Comparison of ENCODE assay signal across 8 mouse cellular contexts in the genomic region with DNA sequence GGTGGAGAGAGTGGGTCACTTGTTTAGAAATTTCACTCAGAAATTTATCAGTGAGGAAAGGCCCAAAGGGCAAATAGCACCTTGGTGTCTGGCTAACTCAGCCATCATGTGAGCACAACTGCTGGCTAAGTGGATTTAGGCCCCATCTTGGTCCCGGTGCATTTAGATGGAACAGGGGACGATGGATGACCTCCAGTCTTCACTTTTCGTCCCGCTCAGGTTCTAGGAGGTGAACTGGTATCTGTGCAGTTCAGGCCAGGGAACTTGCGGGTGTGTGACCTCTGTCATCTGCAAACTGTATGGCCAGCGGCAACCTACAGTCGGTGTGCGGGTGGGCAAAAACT. TPM values are rescaled to one million over a fixed set of nuclear protein-coding genes. Genes with fewer than 3 reads are reported as not detected.
DNase-seq lines count a peak whose midpoint lies in the region; ATAC-seq and TF ChIP-seq lines count a peak whose summit lies in the region.

No protein-coding gene starts in this region.

- peaks cover 98% of the 10 kb centered on the region for H3K27me3 ChIP-seq in heart, embryonic 10.5 days (ENCODE audit: insufficient read depth, poor library complexity, severe bottlenecking)
- H3K27me3 ChIP-seq in E14TG2a.4 (ENCODE audit: insufficient read depth, low read length) = peaks cover 87% of the 10 kb centered on the region
- H3K27me3 ChIP-seq in forebrain, postnatal 0 days (ENCODE audit: insufficient read depth, low read length) = peaks cover 22% of the 10 kb centered on the region; the same call in 1 of the 2 replicates
- peaks cover 96% of the 10 kb centered on the region for H3K27me3 ChIP-seq in liver, postnatal 0 days (ENCODE audit: insufficient read depth, low read length)

- peak; percentile 77 for DNase-seq in heart, embryonic 10.5 days (ENCODE audit: low spot score)
- DNase-seq in heart, adult 8-10 months (ENCODE audit: low spot score) = no peak
- DNase-seq in forebrain, postnatal 0 days = peak; percentile 64
- no peak for DNase-seq in liver, postnatal 0 days
- DNase-seq in ovary, postnatal 10 days (ENCODE audit: low spot score) = no peak
- DNase-seq in spleen, postnatal 4 days (ENCODE audit: low spot score in 2 of 2) = no peak

- H3K9me3 ChIP-seq in heart, embryonic 10.5 days = no peaks in the 10 kb centered on the region
- H3K9me3 ChIP-seq in E14TG2a.4 (ENCODE audit: low read length) = peaks cover 14% of the 10 kb centered on the region
- H3K9me3 ChIP-seq in forebrain, postnatal 0 days (ENCODE audit: low read length) = no peaks in the 10 kb centered on the region
- no peaks in the 10 kb centered on the region for H3K9me3 ChIP-seq in liver, postnatal 0 days (ENCODE audit: low read length)

- no peak for ATAC-seq in forebrain, postnatal 0 days
- ATAC-seq in liver, postnatal 0 days = no peak
- ATAC-seq in erythroid progenitor cell, adult 5-6 weeks (replicated peaks; ENCODE audit: low FRiP score, poor library complexity, severe bottlenecking) = no peak

- no peak overlapping the region for H3K27ac ChIP-seq in heart, embryonic 10.5 days
- peak overlapping the region; percentile 69 for H3K27ac ChIP-seq in forebrain, postnatal 0 days (ENCODE audit: low read depth, low read length)
- no peak overlapping the region for H3K27ac ChIP-seq in liver, postnatal 0 days (ENCODE audit: low read depth)

- TF ChIP-seq EP300 in liver, postnatal 0 days (IDR thresholded peaks at IDR 0.05; ENCODE audit: low read depth) = no peak

- WGBS in heart, embryonic 10.5 days = 9% methylated on average over 8 of the region's 8 CpGs
- whole genome bisulfite sequencing in forebrain, postnatal 0 days = 35% methylated on average over 8 of the region's 8 CpGs
- 17% methylated on average over 8 of the region's 8 CpGs for WGBS in liver, postnatal 0 days (ENCODE audit: insufficient replicate concordance)

- no peak for TF ChIP-seq CTCF in E14TG2a.4 (conservative IDR thresholded peaks at IDR 0.05; ENCODE audit: low read length)
- TF ChIP-seq CTCF in forebrain, postnatal 0 days (IDR thresholded peaks at IDR 0.05; ENCODE audit: low read depth) = no peak
- no peak for TF ChIP-seq CTCF in liver, postnatal 0 days (IDR thresholded peaks at IDR 0.05; ENCODE audit: low read depth)

- no peaks in the 10 kb centered on the region for H3K36me3 ChIP-seq in heart, embryonic 10.5 days
- H3K36me3 ChIP-seq in E14TG2a.4 (ENCODE audit: insufficient read depth, low read length) = no peaks in the 10 kb centered on the region
- 0 out of 2 replicates have a peak, but pooled peaks cover 13% of the 10 kb centered on the region for H3K36me3 ChIP-seq in forebrain, postnatal 0 days (ENCODE audit: insufficient read depth)
- H3K36me3 ChIP-seq in liver, postnatal 0 days (replicated peaks; ENCODE audit: insufficient read depth, low read length) = no peaks in the 10 kb centered on the region

- peak overlapping the region; percentile 66 for H3K4me3 ChIP-seq in heart, embryonic 10.5 days
- peak overlapping the region; percentile 66 for H3K4me3 ChIP-seq in E14TG2a.4 (replicated peaks; ENCODE audit: low read length)
- peak overlapping the region; percentile 48 for H3K4me3 ChIP-seq in forebrain, postnatal 0 days (ENCODE audit: low read depth, low read length)
- peak overlapping the region; percentile 44 for H3K4me3 ChIP-seq in liver, postnatal 0 days (ENCODE audit: low read depth, low read length)

- peak overlapping the region; percentile 81 for H3K4me2 ChIP-seq in forebrain, postnatal 0 days (ENCODE audit: low read depth)
- no peak overlapping the region for H3K4me2 ChIP-seq in liver, postnatal 0 days (ENCODE audit: low read depth, low read length)

- H3K9ac ChIP-seq in forebrain, postnatal 0 days = peak overlapping the region; percentile 61
- H3K9ac ChIP-seq in liver, postnatal 0 days (replicated peaks) = no peak overlapping the region

- peaks cover 28% of the 10 kb centered on the region for H3K4me1 ChIP-seq in heart, embryonic 10.5 days
- H3K4me1 ChIP-seq in E14TG2a.4 (replicated peaks; ENCODE audit: low read depth, low read length) = peaks cover 13% of the 10 kb centered on the region
- no peaks in the 10 kb centered on the region for H3K4me1 ChIP-seq in forebrain, postnatal 0 days (ENCODE audit: insufficient read depth)
- peaks cover 19% of the 10 kb centered on the region for H3K4me1 ChIP-seq in liver, postnatal 0 days (ENCODE audit: insufficient read depth)

RNA-seq across cellular contexts. Expression of gene Tbr1, which starts 8.4 kb away (rescaled TPM):
- 0.11 TPM in 1 of 2 replicates, not detected in the other for polyA plus RNA-seq in heart, embryonic 10.5 days (2016; fragmentation: Nextera tagmentation; extraction: Ambion mirVana)
- total RNA-seq in heart, adult 8-10 months (2022) = not detected
- total RNA-seq in forebrain, postnatal 0 days (2014; rRNA removed) = 38.0 and 43.2 TPM in 2 replicates
- polyA plus RNA-seq in forebrain, postnatal 0 days (2015; fragmentation: Nextera tagmentation; extraction: Ambion mirVana) = 26.7 and 28.8 TPM in 2 replicates
- polyA plus RNA-seq in liver, postnatal 0 days (2015; fragmentation: Nextera tagmentation; extraction: Ambion mirVana) = not detected in 2 replicates
- not detected in 2 replicates for total RNA-seq in erythroid progenitor cell, adult 5-6 weeks (2015; ENCODE audit: low replicate concordance)
- total RNA-seq in erythroid progenitor cell, adult 5-6 weeks (2017; ENCODE audit: low replicate concordance) = not detected in 2 replicates

Comparison
In these comparisons a context has a peak if more than half of its experiments do, and no peak if none do; other contexts are left out.
1. DNase-seq: peak in heart, embryonic 10.5 days (single experiment) and forebrain, postnatal 0 days (single experiment); none in heart, adult 8-10 months (single experiment), liver, postnatal 0 days (single experiment), ovary, postnatal 10 days (single experiment) and spleen, postnatal 4 days (0 of 2).
2. RNA of gene Tbr1, which starts 8.4 kb away (total RNA-seq): 38.0 to 43.2 TPM in forebrain, postnatal 0 days; not detected in heart, adult 8-10 months and not detected in erythroid progenitor cell, adult 5-6 weeks; every median in the first group is over 10 times any median in the second.
3. Peak in every context shown above with its lines, with median percentiles within 50 percentile points of each other: H3K4me3 ChIP-seq.